Mouse (Mus musculus): ENCODE results near the gene Rhebl1. TPM values are rescaled to one million over a fixed set of nuclear protein-coding genes. Genes with fewer than 3 reads are reported as not detected.
"Not testable (repeated sequence)": the region's sequence is repeated elsewhere in the genome, so short reads cannot be mapped to it uniquely, and the experiment has no call there.

Rhebl1 gene
- polyA plus RNA-seq, 1 experiment from 2014 or later: 5.9 TPM

- H3K4me3 ChIP-seq: no peak overlapping the region
- no peaks in the 10 kb centered on the region for H3K27me3 ChIP-seq
- H3K4me2 ChIP-seq: no peak overlapping the region
- peaks cover 6% of the 10 kb centered on the region for H3K36me3 ChIP-seq
- H3K9me3 ChIP-seq (replicated peaks): no peaks in the 10 kb centered on the region
- peaks cover 11% of the 10 kb centered on the region for H3K4me1 ChIP-seq (replicated peaks)
- 16% methylated on average over 13 of the region's 13 CpGs for WGBS
- ATAC-seq (replicated peaks; ENCODE audit: insufficient number of reproducible peaks, insufficient read depth, low FRiP score, low read depth): peak; percentile 70
- H3K27ac ChIP-seq: peak overlapping the region; percentile 54
- H3K9ac ChIP-seq: no peak overlapping the region
Measured at GRCm38 (mm10) chr15:98928598-98929240, 34.4 kb upstream of the Rhebl1 start.

- ATAC-seq (replicated peaks; ENCODE audit: insufficient number of reproducible peaks, insufficient read depth, low FRiP score, low read depth): no peak
- H3K9ac ChIP-seq: no peak overlapping the region
- 77% methylated on average over 5 of the region's 5 CpGs for WGBS
- no peak overlapping the region for H3K27ac ChIP-seq
- H3K4me2 ChIP-seq: no peak overlapping the region
- peaks cover 7% of the 10 kb centered on the region for H3K4me1 ChIP-seq (replicated peaks)
- no peaks in the 10 kb centered on the region for H3K27me3 ChIP-seq
- H3K4me3 ChIP-seq: no peak overlapping the region
- H3K9me3 ChIP-seq (replicated peaks): no peaks in the 10 kb centered on the region
- H3K36me3 ChIP-seq: peaks cover 6% of the 10 kb centered on the region
Measured at GRCm38 (mm10) chr15:98927566-98927965, 33.2 kb upstream of the Rhebl1 start.

- no peak overlapping the region for H3K4me3 ChIP-seq
- H3K27me3 ChIP-seq: no peaks in the 10 kb centered on the region
- no peaks in the 10 kb centered on the region for H3K9me3 ChIP-seq (replicated peaks)
- no peaks in the 10 kb centered on the region for H3K36me3 ChIP-seq
- H3K4me1 ChIP-seq (replicated peaks): peaks cover 2% of the 10 kb centered on the region; the same call in 1 of the 2 replicates
- no peak overlapping the region for H3K9ac ChIP-seq
- WGBS: 56% methylated on average over 3 of the region's 3 CpGs
- ATAC-seq (replicated peaks; ENCODE audit: insufficient number of reproducible peaks, insufficient read depth, low FRiP score, low read depth): no peak
- H3K27ac ChIP-seq: no peak overlapping the region
- no peak overlapping the region for H3K4me2 ChIP-seq
Measured at GRCm38 (mm10) chr15:98924682-98925081, 30.3 kb upstream of the Rhebl1 start.

DNA sequence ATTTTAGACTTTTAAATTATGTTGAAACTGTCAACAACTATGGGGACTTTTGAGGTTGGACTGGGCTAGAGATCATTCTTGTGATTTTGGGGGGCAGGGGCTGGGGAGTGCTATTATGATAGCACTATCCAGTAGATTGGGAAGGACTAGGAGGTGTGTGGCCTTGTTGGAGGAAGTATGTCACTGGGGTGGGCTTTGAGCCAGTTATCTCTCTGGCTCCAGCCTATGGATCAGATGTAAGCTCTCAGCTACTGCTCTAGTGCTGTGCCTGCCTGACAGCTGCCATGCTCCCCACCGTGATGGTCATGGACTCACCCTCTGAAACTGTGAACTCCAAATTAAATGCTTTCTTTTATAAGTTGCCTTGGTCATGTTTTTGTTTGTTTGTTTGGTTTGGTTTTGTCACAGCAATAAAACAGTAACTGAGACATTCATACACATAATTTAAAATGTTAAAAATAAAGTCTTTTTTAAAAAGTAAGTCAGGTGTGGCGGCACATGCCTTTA, 28.7 kb upstream of the Rhebl1 start:
- ATAC-seq (replicated peaks; ENCODE audit: insufficient number of reproducible peaks, insufficient read depth, low FRiP score, low read depth): no peak
- H3K9ac ChIP-seq: no peak overlapping the region
- 77% methylated on average over 2 of the region's 2 CpGs for WGBS
- H3K27ac ChIP-seq: no peak overlapping the region
- no peak overlapping the region for H3K4me3 ChIP-seq
- H3K9me3 ChIP-seq (replicated peaks): no peaks in the 10 kb centered on the region
- H3K27me3 ChIP-seq: no peaks in the 10 kb centered on the region
- H3K4me1 ChIP-seq (replicated peaks): peaks cover 5% of the 10 kb centered on the region
- H3K4me2 ChIP-seq: no peak overlapping the region
- H3K36me3 ChIP-seq: no peaks in the 10 kb centered on the region

DNA sequence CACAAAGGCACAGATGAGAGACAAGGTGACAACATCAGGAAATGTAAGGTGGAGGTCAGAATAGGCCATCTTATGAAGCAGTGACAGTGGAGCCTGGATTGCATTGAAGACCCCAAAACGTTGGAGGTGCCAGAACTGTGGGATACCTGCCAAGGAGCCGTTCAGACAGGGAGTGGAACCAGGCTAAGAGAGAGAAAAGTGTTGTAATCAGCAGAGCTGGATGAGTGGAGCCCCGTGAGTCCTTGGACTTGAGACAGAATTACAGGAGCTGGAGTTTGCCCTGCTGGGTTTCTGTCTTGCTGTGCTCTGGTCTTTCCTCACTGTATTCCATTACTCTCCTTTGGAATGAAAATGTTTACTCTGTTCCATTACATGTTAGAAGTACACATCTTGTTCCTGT, 28.2 kb upstream of the Rhebl1 start:
- no peak overlapping the region for H3K9ac ChIP-seq
- peaks cover 5% of the 10 kb centered on the region for H3K4me1 ChIP-seq (replicated peaks)
- H3K27me3 ChIP-seq: no peaks in the 10 kb centered on the region
- H3K4me2 ChIP-seq: no peak overlapping the region
- WGBS: 41% methylated on average over 3 of the region's 3 CpGs
- no peak overlapping the region for H3K27ac ChIP-seq
- ATAC-seq (replicated peaks; ENCODE audit: insufficient number of reproducible peaks, insufficient read depth, low FRiP score, low read depth): no peak
- H3K9me3 ChIP-seq (replicated peaks): no peaks in the 10 kb centered on the region
- no peaks in the 10 kb centered on the region for H3K36me3 ChIP-seq
- H3K4me3 ChIP-seq: no peak overlapping the region

DNA sequence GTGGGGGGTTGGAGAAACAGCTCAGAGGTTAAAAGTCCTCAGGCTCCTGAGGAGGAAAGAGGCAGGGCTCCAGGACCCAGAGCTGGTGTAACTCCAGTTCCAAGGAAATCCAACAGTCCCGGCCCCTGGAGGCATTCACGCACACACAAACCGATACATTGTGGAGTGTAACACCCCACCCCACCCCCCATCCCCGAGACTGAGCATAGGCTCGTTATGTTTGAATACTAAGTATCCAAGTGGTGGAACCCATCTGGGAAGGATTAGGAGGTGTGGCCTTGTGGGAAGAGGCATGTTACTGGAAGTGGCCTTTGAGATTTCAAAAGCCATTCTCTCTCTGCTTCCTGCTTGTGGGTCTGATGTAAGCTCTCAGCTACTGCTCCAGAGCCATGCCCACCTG, 27.2 kb upstream of the Rhebl1 start:
- H3K36me3 ChIP-seq: no peaks in the 10 kb centered on the region
- no peak overlapping the region for H3K4me3 ChIP-seq
- H3K9ac ChIP-seq: no peak overlapping the region
- no peaks in the 10 kb centered on the region for H3K9me3 ChIP-seq (replicated peaks)
- H3K4me1 ChIP-seq (replicated peaks): peaks cover 11% of the 10 kb centered on the region
- 83% methylated on average over 5 of the region's 5 CpGs for WGBS
- H3K27ac ChIP-seq: no peak overlapping the region
- ATAC-seq (replicated peaks; ENCODE audit: insufficient number of reproducible peaks, insufficient read depth, low FRiP score, low read depth): no peak
- no peaks in the 10 kb centered on the region for H3K27me3 ChIP-seq
- no peak overlapping the region for H3K4me2 ChIP-seq

DNA sequence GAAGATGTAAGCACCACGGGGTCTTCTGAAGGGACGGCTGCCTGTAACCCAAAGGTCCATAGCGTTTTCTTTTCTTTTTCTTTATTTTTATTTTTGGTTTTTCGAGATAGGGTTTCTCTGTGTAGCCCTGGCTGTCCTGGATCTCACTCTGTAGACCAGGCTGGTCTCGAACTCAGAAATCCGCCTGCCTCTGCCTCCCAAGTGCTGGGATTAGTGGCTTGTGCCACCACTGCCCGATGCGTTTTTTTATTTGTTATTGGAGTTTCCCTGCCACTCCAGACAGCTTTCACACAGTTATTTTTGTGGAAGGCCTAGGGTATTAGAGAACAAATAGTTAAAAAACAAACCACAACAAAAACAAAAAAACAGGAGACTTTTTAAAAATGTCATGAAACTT, 24.2 kb upstream of the Rhebl1 start:
- not testable (repeated sequence) for H3K27me3 ChIP-seq; ATAC-seq (replicated peaks; ENCODE audit: insufficient number of reproducible peaks, insufficient read depth, low FRiP score, low read depth); H3K9me3 ChIP-seq (replicated peaks); H3K36me3 ChIP-seq
- Histone ChIP-seq H3K9ac (peak overlapping the region; percentile 53), H3K4me1 (replicated peaks) (peaks cover 26% of the 10 kb centered on the region), H3K4me2 (peak overlapping the region; percentile 62), H3K4me3 (peak overlapping the region; percentile 84), H3K27ac (peak overlapping the region; percentile 71)
- 16% methylated on average over 8 of the region's 8 CpGs for WGBS

DNA sequence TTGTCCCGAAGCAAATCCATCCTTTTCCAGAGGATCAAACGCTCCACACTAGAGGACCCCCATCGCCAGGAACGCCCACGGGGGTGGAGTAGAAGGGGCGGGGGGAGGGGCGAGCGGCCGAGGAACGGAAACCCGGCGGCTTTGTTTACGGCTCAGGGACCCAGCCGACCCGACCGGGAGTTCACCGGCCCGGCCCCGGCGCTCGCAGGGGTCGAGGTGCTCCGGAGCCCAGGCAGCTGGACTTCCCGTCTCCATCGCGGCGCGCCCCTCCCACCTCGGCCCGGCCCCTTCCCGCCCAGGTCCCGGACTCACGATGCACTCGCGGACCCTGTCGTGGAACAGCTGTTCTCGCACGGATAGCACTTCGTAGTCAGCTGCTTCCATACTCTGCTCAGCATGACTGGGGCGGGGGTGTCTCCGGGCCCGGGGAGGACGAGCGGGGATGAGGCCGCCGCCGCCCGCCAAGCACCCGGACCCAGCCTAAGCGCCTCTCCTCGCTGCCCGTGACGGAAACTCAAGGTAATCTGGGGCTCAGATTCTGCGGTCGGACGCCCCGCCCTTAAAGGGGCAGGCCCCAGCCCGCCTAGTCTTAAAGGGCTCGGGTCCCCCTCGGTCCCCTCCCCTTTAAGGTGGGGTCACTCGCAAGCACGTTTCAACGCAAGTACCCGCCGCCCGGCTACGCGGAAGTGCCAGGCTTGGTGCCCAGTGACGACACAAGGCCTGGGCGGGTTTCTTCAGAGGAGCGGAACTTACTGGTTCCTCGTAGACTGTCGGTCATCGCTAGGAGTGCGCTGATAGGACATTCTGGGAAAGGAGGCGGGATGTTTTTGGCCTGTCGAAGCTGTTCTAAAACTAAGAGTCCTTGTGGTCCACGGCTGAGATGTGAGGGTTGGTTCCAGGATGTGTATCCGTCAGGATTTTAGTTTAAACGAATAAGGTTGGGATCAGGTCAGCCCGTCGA, 23.5 kb upstream of the Rhebl1 start, which contains the start of gene Lmbr1l:
Gene Lmbr1l, minus strand, starts transcription at position 694 of the 961 bp plus-strand sequence.
- whole genome bisulfite sequencing: under 1% methylated on average over 73 of the region's 82 CpGs
- peaks cover 26% of the 10 kb centered on the region for H3K4me1 ChIP-seq (replicated peaks)
- ATAC-seq (replicated peaks; ENCODE audit: insufficient number of reproducible peaks, insufficient read depth, low FRiP score, low read depth): peak; percentile 99

GRCm38 (mm10) chr15:98917091-98917490, 22.8 kb upstream of the Rhebl1 start:
- no peaks in the 10 kb centered on the region for H3K27me3 ChIP-seq
- peak overlapping the region; percentile 95 for H3K27ac ChIP-seq
- H3K9me3 ChIP-seq (replicated peaks): no peaks in the 10 kb centered on the region
- ATAC-seq (replicated peaks; ENCODE audit: insufficient number of reproducible peaks, insufficient read depth, low FRiP score, low read depth): no peak
- peaks cover 12% of the 10 kb centered on the region for H3K36me3 ChIP-seq
- peak overlapping the region; percentile 85 for H3K9ac ChIP-seq
- peaks cover 26% of the 10 kb centered on the region for H3K4me1 ChIP-seq (replicated peaks)
- peak overlapping the region; percentile 84 for H3K4me3 ChIP-seq
- peak overlapping the region; percentile 67 for H3K4me2 ChIP-seq
- 0% methylated on average over 14 of the region's 14 CpGs for WGBS

More for the DNA sequence above, 23.5 kb upstream of the Rhebl1 start, which contains the start of gene Lmbr1l:
- H3K9me3 ChIP-seq (replicated peaks): no peaks in the 10 kb centered on the region
- H3K27ac ChIP-seq: peak within 1 kb of the TSS; percentile 95
- H3K9ac ChIP-seq: peak within 1 kb of the TSS; percentile 85
- peak within 1 kb of the TSS; percentile 67 for H3K4me2 ChIP-seq
- H3K36me3 ChIP-seq: peaks cover 4% of the 10 kb centered on the region
- H3K4me3 ChIP-seq: peak within 1 kb of the TSS; percentile 84
- no peaks in the 10 kb centered on the region for H3K27me3 ChIP-seq

GRCm38 (mm10) chr15:98916016-98916415, 21.7 kb upstream of the Rhebl1 start:
- 94% methylated on average over 4 of the region's 4 CpGs for WGBS

GRCm38 (mm10) chr15:98914903-98915302, 20.6 kb upstream of the Rhebl1 start:
- no peaks in the 10 kb centered on the region for H3K9me3 ChIP-seq (replicated peaks)
- H3K36me3 ChIP-seq: peaks cover 30% of the 10 kb centered on the region
- no peak overlapping the region for H3K27ac ChIP-seq
- no peak for ATAC-seq (replicated peaks; ENCODE audit: insufficient number of reproducible peaks, insufficient read depth, low FRiP score, low read depth)
- no peaks in the 10 kb centered on the region for H3K27me3 ChIP-seq
- peaks cover 26% of the 10 kb centered on the region for H3K4me1 ChIP-seq (replicated peaks)
- WGBS: 89% methylated on average over 6 of the region's 6 CpGs
- H3K4me3 ChIP-seq: no peak overlapping the region
- H3K4me2 ChIP-seq: no peak overlapping the region
- H3K9ac ChIP-seq: no peak overlapping the region

More at GRCm38 (mm10) chr15:98916016-98916415, 21.7 kb upstream of the Rhebl1 start:
- Histone ChIP-seq H3K27ac (no peak overlapping the region), H3K27me3 (no peaks in the 10 kb centered on the region), H3K4me2 (peak overlapping the region; percentile 67), H3K9me3 (replicated peaks) (no peaks in the 10 kb centered on the region), H3K4me3 (no peak overlapping the region), H3K4me1 (replicated peaks) (peaks cover 26% of the 10 kb centered on the region), H3K9ac (no peak overlapping the region), H3K36me3 (peaks cover 22% of the 10 kb centered on the region)
- no peak for ATAC-seq (replicated peaks; ENCODE audit: insufficient number of reproducible peaks, insufficient read depth, low FRiP score, low read depth)

Measured in heart, embryonic 15.5 days (tissue).